Mouse (Mus musculus) hindbrain, embryonic 12.5 days (tissue): ENCODE measurements around the gene Pgr. TPM values are rescaled to one million over a fixed set of nuclear protein-coding genes. Genes with fewer than 3 reads are reported as not detected.

Experiments
- ATAC-seq: fragments of 200-750 bp; cut with Nextera tagmentation; 2 replicates; pipeline ENCODE4 v1.8.0; 2017; ENCODE audit warnings: moderate TSS enrichment; ENCODE audit not compliant: low FRiP score
- H3K27ac ChIP-seq: fragments of 300-500 bp; sonication (generic); 2 replicates; pipeline ENCODE4 v1.5.1; 2016; ENCODE audit warnings: mild to moderate bottlenecking
- H3K27me3 ChIP-seq: fragments of 300-500 bp; sonication (generic); 2 replicates; pipeline ENCODE4 v1.6.1; 2016; ENCODE audit warnings: mild to moderate bottlenecking
- H3K36me3 ChIP-seq: fragments of 300-500 bp; sonication (generic); 2 replicates; pipeline ENCODE4 v1.6.1; 2016; ENCODE audit warnings: mild to moderate bottlenecking
- H3K4me1 ChIP-seq: fragments of 300-500 bp; sonication (generic); 2 replicates; pipeline ENCODE4 v1.6.1; 2016
- H3K4me2 ChIP-seq: fragments of 300-500 bp; sonication (generic); replicated peaks from 2 replicates; pipeline ENCODE4 v1.6.1; 2016; ENCODE audit warnings: mild to moderate bottlenecking
- H3K4me3 ChIP-seq: fragments of 300-500 bp; sonication (generic); 2 replicates; pipeline ENCODE4 v1.5.1; 2016; ENCODE audit warnings: mild to moderate bottlenecking
- H3K9ac ChIP-seq: fragments of 300-500 bp; sonication (generic); 2 replicates; pipeline ENCODE4 v1.6.1; 2016; ENCODE audit warnings: mild to moderate bottlenecking, moderate library complexity
- H3K9me3 ChIP-seq: fragments of 300-500 bp; sonication (generic); replicated peaks from 2 replicates; pipeline ENCODE4 v1.6.1; 2016; ENCODE audit warnings: mild to moderate bottlenecking
- WGBS: fragments of 180-500 bp; shearing (Covaris S2); methylation state at CpG from one replicate; pipeline ENCODE4 v1.1.7; 2016; 5-methylcytosine and 5-hydroxymethylcytosine counted together
- polyA plus RNA-seq: library from polyadenylated mRNA; unstranded; fragments of >200 nt; fragmentation: Nextera tagmentation; extraction: Ambion mirVana; gene quantifications from 2 replicates; pipeline ENCODE4 v1.2.1, GENCODE M21; 2016

The Pgr gene
- polyA plus RNA-seq, 1 experiment from 2014 or later: 0.59 TPM

DNA sequence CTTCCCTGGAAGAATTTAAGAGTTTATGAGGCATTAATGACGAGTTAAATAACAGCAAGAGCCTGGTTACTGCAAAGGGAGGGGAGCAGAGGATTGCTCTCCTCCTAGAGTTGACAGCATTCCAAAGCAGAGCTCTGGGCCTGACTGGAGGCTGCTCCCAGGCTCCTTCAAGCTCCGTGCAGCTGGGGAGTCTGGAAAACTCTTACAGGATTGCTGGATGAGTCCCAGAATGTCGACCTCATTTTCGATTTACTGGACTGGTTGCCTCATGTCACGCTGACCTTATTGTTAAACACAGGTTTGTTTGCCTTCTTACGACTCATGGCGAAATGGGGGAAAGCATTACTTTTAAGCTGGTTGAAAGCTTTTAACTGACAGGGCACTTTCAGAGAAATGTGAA is 70.6 kb downstream of the Pgr start:
- no peak overlapping the region for H3K9ac ChIP-seq
- no peaks in the 10 kb centered on the region for H3K36me3 ChIP-seq
- no peak overlapping the region for H3K4me3 ChIP-seq
- H3K27ac ChIP-seq: no peak overlapping the region
- no peaks in the 10 kb centered on the region for H3K27me3 ChIP-seq
- H3K9me3 ChIP-seq: no peaks in the 10 kb centered on the region
- H3K4me1 ChIP-seq: no peaks in the 10 kb centered on the region
- no peak for ATAC-seq
- H3K4me2 ChIP-seq: no peak overlapping the region
- 82% methylated on average over 7 of the region's 7 CpGs for WGBS

DNA sequence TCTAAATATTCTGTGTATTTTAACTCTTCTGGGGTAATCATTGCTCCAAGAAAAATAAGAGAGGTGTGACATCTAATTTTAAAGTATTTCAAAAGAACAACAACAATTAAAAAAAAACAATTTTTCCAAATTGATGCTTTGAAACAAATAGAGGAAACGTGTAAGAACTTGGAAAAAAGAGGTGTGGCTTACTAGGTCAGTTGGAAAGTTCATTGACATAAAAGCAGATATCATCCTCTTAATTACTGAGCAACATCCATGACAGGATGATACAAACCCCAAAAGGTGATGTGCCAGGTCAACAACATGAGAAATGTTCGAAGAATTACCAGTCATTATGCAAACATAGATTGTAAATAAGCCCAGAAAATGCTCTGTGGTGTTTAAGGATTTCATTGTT is 71.9 kb downstream of the Pgr start, which contains the start of gene Gm16485:
Gm16485 (plus strand) TSS at position 301 of the 400 bp plus-strand sequence.
- Histone ChIP-seq H3K9me3 (no peaks in the 10 kb centered on the region), H3K9ac (no peak within 1 kb of the TSS), H3K27me3 (no peaks in the 10 kb centered on the region), H3K4me2 (no peak within 1 kb of the TSS), H3K36me3 (no peaks in the 10 kb centered on the region), H3K4me1 (no peaks in the 10 kb centered on the region), H3K27ac (no peak within 1 kb of the TSS), H3K4me3 (no peak within 1 kb of the TSS)
- ATAC-seq: no peak
- 70% methylated on average over 2 of the region's 2 CpGs for WGBS

DNA sequence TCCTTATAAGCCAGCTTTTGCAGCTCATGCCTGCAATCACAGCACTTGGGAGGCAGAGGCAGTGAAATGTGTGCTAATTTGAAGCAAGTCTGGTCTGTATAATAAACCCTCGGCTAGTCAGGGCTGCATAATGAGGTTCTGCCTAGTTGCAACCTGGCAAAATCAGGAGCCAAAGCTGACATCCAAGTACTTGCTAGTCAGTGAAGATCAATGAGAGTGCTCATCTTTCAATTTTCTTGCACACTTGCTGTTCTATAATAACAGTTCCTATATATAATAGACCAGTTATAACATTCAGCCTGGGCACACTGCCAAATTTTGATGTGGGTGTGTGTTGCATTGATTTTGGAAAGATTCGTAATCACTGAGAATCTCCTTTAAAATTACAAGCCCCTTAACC is 78.1 kb downstream of the Pgr start:
- 72% methylated on average over 2 of the region's 2 CpGs for WGBS
- no peak overlapping the region for H3K4me3 ChIP-seq
- no peak for ATAC-seq
- H3K27ac ChIP-seq: no peak overlapping the region
- no peaks in the 10 kb centered on the region for H3K9me3 ChIP-seq
- H3K9ac ChIP-seq: no peak overlapping the region
- no peaks in the 10 kb centered on the region for H3K27me3 ChIP-seq
- no peaks in the 10 kb centered on the region for H3K4me1 ChIP-seq
- no peaks in the 10 kb centered on the region for H3K36me3 ChIP-seq
- no peak overlapping the region for H3K4me2 ChIP-seq

DNA sequence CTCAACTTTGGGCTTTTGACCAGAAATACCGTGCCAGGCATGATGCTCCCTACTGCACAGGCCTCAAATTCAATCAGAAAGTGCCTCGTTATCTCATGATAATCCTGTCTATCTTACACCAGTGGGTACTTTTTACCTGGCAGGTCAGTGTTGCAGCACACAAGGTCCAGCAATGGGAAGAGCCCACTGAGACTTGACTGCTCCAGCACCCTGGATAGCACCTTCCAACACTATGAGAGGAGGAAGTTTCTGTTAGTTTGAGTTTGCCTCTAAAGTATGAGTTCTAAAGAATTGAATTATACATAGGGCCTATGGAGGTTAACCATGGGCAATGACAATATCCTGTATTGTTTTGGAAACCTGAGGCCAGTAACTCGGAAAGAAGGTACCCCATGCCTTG is 82.7 kb downstream of the Pgr start:
- Histone ChIP-seq H3K4me3 (no peak overlapping the region), H3K36me3 (no peaks in the 10 kb centered on the region), H3K9me3 (no peaks in the 10 kb centered on the region), H3K4me2 (no peak overlapping the region), H3K4me1 (no peaks in the 10 kb centered on the region), H3K27ac (no peak overlapping the region), H3K27me3 (no peaks in the 10 kb centered on the region), H3K9ac (no peak overlapping the region)
- ATAC-seq: no peak
- WGBS: 84% methylated on average over 3 of the region's 3 CpGs

DNA sequence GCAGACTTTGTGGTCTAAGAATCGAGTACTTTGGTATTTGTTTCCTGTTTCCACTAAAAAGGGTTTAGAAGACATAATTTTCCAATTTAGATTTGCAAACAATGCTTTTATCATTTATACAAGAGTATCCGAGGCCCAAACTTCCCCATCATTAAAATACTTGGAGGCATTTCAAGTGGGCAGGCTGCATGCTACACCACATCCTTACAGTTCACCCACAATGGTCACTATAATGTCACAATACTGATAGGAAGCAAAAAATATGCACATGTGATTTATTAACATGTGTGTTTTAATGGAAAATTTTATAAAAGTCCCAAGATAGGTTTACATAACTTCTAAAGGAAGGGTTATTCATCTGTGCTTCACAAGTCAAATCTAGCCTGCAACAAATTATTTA is 96.9 kb downstream of the Pgr start:
- H3K4me1 ChIP-seq: no peaks in the 10 kb centered on the region
- no peak overlapping the region for H3K9ac ChIP-seq
- no peak overlapping the region for H3K4me2 ChIP-seq
- H3K36me3 ChIP-seq: 0 out of 2 replicates have a peak, but pooled peaks cover 5% of the 10 kb centered on the region
- no peak for ATAC-seq
- 91% methylated on average over 2 of the region's 2 CpGs for WGBS
- no peaks in the 10 kb centered on the region for H3K27me3 ChIP-seq
- no peak overlapping the region for H3K4me3 ChIP-seq
- no peak overlapping the region for H3K27ac ChIP-seq
- no peaks in the 10 kb centered on the region for H3K9me3 ChIP-seq

DNA sequence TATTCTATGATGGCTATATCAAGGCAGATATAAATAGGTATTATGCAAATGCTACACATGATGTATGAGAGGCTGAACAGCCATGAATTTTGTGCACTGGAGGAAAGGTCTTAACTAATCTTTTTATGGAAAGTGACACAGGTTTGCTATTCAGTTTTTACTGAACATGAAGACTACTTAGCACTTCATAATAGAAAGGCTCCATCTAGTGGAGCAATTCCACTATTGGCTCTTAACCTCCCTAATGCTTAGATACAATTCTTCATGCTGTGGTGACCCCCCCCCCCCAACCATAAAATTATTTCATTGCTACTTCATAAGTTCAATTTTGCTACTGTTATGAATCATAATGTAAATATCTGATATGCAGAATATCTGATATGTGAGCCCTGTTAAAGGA is 101.5 kb downstream of the Pgr start:
- ATAC-seq: no peak
- H3K9me3 ChIP-seq: no peaks in the 10 kb centered on the region
- H3K27me3 ChIP-seq: no peaks in the 10 kb centered on the region
- H3K4me3 ChIP-seq: no peak overlapping the region
- H3K27ac ChIP-seq: no peak overlapping the region
- H3K36me3 ChIP-seq: peaks cover 6% of the 10 kb centered on the region; the same call in 1 of the 2 replicates
- no peak overlapping the region for H3K9ac ChIP-seq
- no peaks in the 10 kb centered on the region for H3K4me1 ChIP-seq
- H3K4me2 ChIP-seq: no peak overlapping the region

DNA sequence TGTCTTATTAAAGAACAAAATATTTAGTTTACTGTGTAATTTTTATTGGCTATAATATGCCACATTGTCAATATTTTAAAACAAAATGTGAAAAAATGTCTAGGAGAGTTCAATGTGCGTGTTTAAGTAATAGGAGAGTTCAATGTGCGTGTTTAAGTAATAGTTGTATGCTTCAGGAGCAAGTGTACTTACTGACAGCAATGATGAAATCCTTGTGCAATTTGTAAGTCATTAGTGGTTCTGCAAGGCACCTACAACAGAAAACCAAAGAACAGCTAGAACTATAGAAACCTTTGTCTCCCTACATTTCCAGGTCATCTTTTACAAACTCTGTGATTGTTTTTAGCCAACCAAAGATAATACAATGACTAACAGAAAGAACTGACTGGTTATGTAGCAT is 115.5 kb downstream of the Pgr start:
- H3K4me2 ChIP-seq: no peak overlapping the region
- H3K36me3 ChIP-seq: 0 out of 2 replicates have a peak, but pooled peaks cover 3% of the 10 kb centered on the region
- H3K9me3 ChIP-seq: no peaks in the 10 kb centered on the region
- no peak for ATAC-seq
- no peak overlapping the region for H3K27ac ChIP-seq
- no peak overlapping the region for H3K4me3 ChIP-seq
- no peaks in the 10 kb centered on the region for H3K27me3 ChIP-seq
- WGBS: 92% methylated on average over 2 of the region's 2 CpGs
- no peak overlapping the region for H3K9ac ChIP-seq
- no peaks in the 10 kb centered on the region for H3K4me1 ChIP-seq

Other genes with a start within 250 kb of the Pgr start
- gene Gm16485, start 72.0 kb downstream of the Pgr start, polyA plus RNA-seq: 0.13 and 0.18 TPM in 2 replicates